Comparison of ENCODE assay signal across 19 mouse cellular contexts in genomic region chr10:116513254-116513635, GRCm38 (mm10). TPM values are rescaled to one million over a fixed set of nuclear protein-coding genes. Genes with fewer than 3 reads are reported as not detected.
DNase-seq lines count a peak whose midpoint lies in the region; ATAC-seq and TF ChIP-seq lines count a peak whose summit lies in the region.
"Had no signal": no experiment of that assay in that cellular context is flagged by ENCODE, and none has a peak within 500 bp of the region (broad histone marks: within the 10 kb centered on the region; RNA-seq: fewer than 3 reads in every experiment).

No protein-coding gene starts in this region.

- ATAC-seq in monocyte, adult 5-6 weeks (replicated peaks; ENCODE audit: insufficient number of reproducible peaks, low FRiP score, low TSS enrichment, poor library complexity, severe bottlenecking): peak; percentile 67
- ATAC-seq in forebrain, embryonic 12.5 days (ENCODE audit: low FRiP score): no peak
- ATAC-seq: activated CD4-positive, CD25-positive, alpha-beta regulatory T cell, adult 4 months; intestine, embryonic 15.5 days; liver, embryonic 12.5 days; midbrain, embryonic 13.5 days had no signal

- H3K4me3 ChIP-seq in layer of hippocampus, adult 2 months: no peak overlapping the region
- no peak overlapping the region for H3K4me3 ChIP-seq in ES-E14 (ENCODE audit: insufficient read depth in 1 of 2, low read depth in 1 of 2, low read length in 2 of 2, poor library complexity in 1 of 2, severe bottlenecking in 1 of 2)
- H3K4me3 ChIP-seq in cerebellum, adult 2 months (replicated peaks; ENCODE audit: insufficient read depth, low read depth, low read length): no peak overlapping the region
- H3K4me3 ChIP-seq in forebrain, embryonic 12.5 days (replicated peaks): no peak overlapping the region
- H3K4me3 ChIP-seq: intestine, embryonic 15.5 days; left cerebral cortex, adult 2 months; limb, embryonic 10.5 days; liver, embryonic 12.5 days; midbrain, embryonic 13.5 days; myocyte had no signal

- no peaks in the 10 kb centered on the region; the same call in 1 of the 2 replicates for H3K36me3 ChIP-seq in ES-E14 (ENCODE audit: control insufficient read depth, insufficient read depth, low read length, poor library complexity, severe bottlenecking)
- H3K36me3 ChIP-seq in forebrain, embryonic 12.5 days (replicated peaks): no peaks in the 10 kb centered on the region
- H3K36me3 ChIP-seq: intestine, embryonic 15.5 days; liver, embryonic 12.5 days; midbrain, embryonic 13.5 days had no signal

- H3K4me2 ChIP-seq in forebrain, embryonic 12.5 days: no peak overlapping the region
- H3K4me2 ChIP-seq: intestine, embryonic 15.5 days; liver, embryonic 12.5 days; midbrain, embryonic 13.5 days had no signal

- no peak overlapping the region for H3K9ac ChIP-seq in ES-E14 (ENCODE audit: insufficient read depth, low read depth, low read length, poor library complexity, severe bottlenecking)
- H3K9ac ChIP-seq in forebrain, embryonic 12.5 days: no peak overlapping the region
- H3K9ac ChIP-seq: intestine, embryonic 15.5 days; liver, embryonic 12.5 days; midbrain, embryonic 13.5 days had no signal

- peaks cover 6 to 8% of the 10 kb centered on the region in 2 experiments; a peak in 3 of 4 replicates for H3K4me1 ChIP-seq in ES-E14 (ENCODE audit: control insufficient read depth in 2 of 2, insufficient read depth in 2 of 2, low read length in 2 of 2, poor library complexity in 1 of 2)
- H3K4me1 ChIP-seq in cerebellum, adult 2 months (ENCODE audit: control insufficient read depth, insufficient read depth, low read length): no peaks in the 10 kb centered on the region; the same call in 1 of the 2 replicates
- H3K4me1 ChIP-seq in forebrain, embryonic 12.5 days: peaks cover 13% of the 10 kb centered on the region
- H3K4me1 ChIP-seq: intestine, embryonic 15.5 days; limb, embryonic 10.5 days had no signal

- no peak for TF ChIP-seq POLR2A in cerebellum, adult 2 months (IDR thresholded peaks at IDR 0.05; ENCODE audit: borderline replicate concordance, insufficient read depth, low read length)

- DNase-seq in layer of hippocampus, adult 2 months (ENCODE audit: low spot score in 2 of 2): no peak
- no peak for DNase-seq in layer of hippocampus, postnatal 14 days (ENCODE audit: low spot score in 2 of 2)
- DNase-seq in ES-E14 (ENCODE audit: low read depth, low spot score): peak; percentile 21
- DNase-seq in c-Kit-positive CD71-positive TER-119-positive erythroid progenitor cells, embryonic 14.5 days (ENCODE audit: low spot score): peak; percentile 22
- no peak for DNase-seq in cerebellum, adult 2 months
- DNase-seq: cerebellum, adult 9-11 months; gastrocnemius, postnatal 10 days; lung, postnatal 14 days; right cerebral cortex, postnatal 14 days had no signal

- 57% methylated on average over 7 of the region's 7 CpGs for WGBS in cerebellum, adult 2 months
- 45% methylated on average over 7 of the region's 7 CpGs for WGBS in forebrain, embryonic 12.5 days

- H3K27me3 ChIP-seq in cerebellum, adult 2 months (ENCODE audit: control insufficient read depth, insufficient read depth, low read length): no peaks in the 10 kb centered on the region
- H3K27me3 ChIP-seq in forebrain, embryonic 12.5 days: no peaks in the 10 kb centered on the region
- H3K27me3 ChIP-seq: intestine, embryonic 15.5 days; liver, embryonic 12.5 days; midbrain, embryonic 13.5 days had no signal

- in situ Hi-C loops in ES-E14 (cut with MboI; ENCODE audit: low sequenced_read_pairs in 2 of 2, unreplicated experiment in 2 of 2): no loop called here

- H3K27ac ChIP-seq in layer of hippocampus, adult 2 months: 0 out of 2 replicates have a peak overlapping the region, but pooled peaks have one; percentile 32
- H3K27ac ChIP-seq in ES-E14 (ENCODE audit: insufficient read depth, low read depth, low read length, poor library complexity, severe bottlenecking): no peak overlapping the region; the same call in 1 of the 2 replicates
- no peak overlapping the region for H3K27ac ChIP-seq in cerebellum, adult 2 months (ENCODE audit: insufficient read depth, low read length)
- H3K27ac ChIP-seq in forebrain, embryonic 12.5 days: no peak overlapping the region
- H3K27ac ChIP-seq: intestine, embryonic 15.5 days; left cerebral cortex, adult 2 months; limb, embryonic 10.5 days; liver, embryonic 12.5 days; midbrain, embryonic 13.5 days; stomach, postnatal 0 days had no signal

- no peaks in the 10 kb centered on the region for H3K9me3 ChIP-seq in ES-E14 (ENCODE audit: control insufficient read depth, insufficient read depth, low read depth, low read length)
- no peaks in the 10 kb centered on the region for H3K9me3 ChIP-seq in forebrain, embryonic 12.5 days
- H3K9me3 ChIP-seq: intestine, embryonic 15.5 days; limb, embryonic 10.5 days; liver, embryonic 12.5 days; midbrain, embryonic 13.5 days had no signal

- TF ChIP-seq CTCF in layer of hippocampus, adult 2 months (conservative IDR thresholded peaks at IDR 0.05): no peak
- TF ChIP-seq CTCF in cerebellum, adult 2 months (IDR thresholded peaks at IDR 0.05; ENCODE audit: borderline replicate concordance, insufficient read depth, low read depth, low read length): no peak

TF ChIP-seq in ES-E14, 5 proteins besides CTCF, POLR2A, EP300 and RAD21:
- TF ChIP-seq ZC3H11A (IDR thresholded peaks at IDR 0.05; ENCODE audit: borderline replicate concordance, low read depth, low read length) (no peak), MAFK (IDR thresholded peaks at IDR 0.05; ENCODE audit: insufficient read depth, low read depth, low read length) (peak; percentile 81)

RNA-seq across cellular contexts. Expression of gene Kcnmb4, which starts 39.6 kb away (rescaled TPM):
- total RNA-seq in layer of hippocampus, adult 2 months (2021): 10 to 100 TPM; 73.2 to 78.4 TPM
- total RNA-seq in layer of hippocampus, postnatal 14 days (2021): 10 to 100 TPM; 74.4 TPM
- total RNA-seq in ES-E14 (2012; rRNA removed): 1.8 and 2.4 TPM in 2 replicates
- total RNA-seq in monocyte, adult 5-6 weeks (2017): 1.8 TPM in 1 of 3 replicates, not detected in the others
- 88.8 and 104 TPM in 2 replicates for polyA plus RNA-seq in cerebellum, adult 2 months (2012; rRNA removed)
- polyA plus RNA-seq in forebrain, embryonic 12.5 days (2016; fragmentation: Nextera tagmentation; extraction: Ambion mirVana): 9.3 and 10.9 TPM in 2 replicates

Comparison
In these comparisons a context has a peak if more than half of its experiments do, and no peak if none do; other contexts are left out.
1. DNase-seq: peak in ES-E14 (single experiment) and c-Kit-positive CD71-positive TER-119-positive erythroid progenitor cells, embryonic 14.5 days (single experiment); none in layer of hippocampus, adult 2 months (0 of 2), layer of hippocampus, postnatal 14 days (0 of 2) and cerebellum, adult 2 months (0 of 2).
2. RNA of gene Kcnmb4, which starts 39.6 kb away (total RNA-seq): 73.2 to 78.4 TPM in layer of hippocampus, adult 2 months and 74.4 TPM in layer of hippocampus, postnatal 14 days; 1.8 to 2.4 TPM in ES-E14 and 1.8 TPM in monocyte, adult 5-6 weeks; every median in the first group is over 10 times any median in the second.